Mouse (Mus musculus) hindbrain, embryonic 16.5 days (tissue): ENCODE results near the gene Ptch2. TPM values are rescaled to one million over a fixed set of nuclear protein-coding genes. Genes with fewer than 3 reads are reported as not detected.

Experiments used
- ATAC-seq: fragments of 200-750 bp; cut with Nextera tagmentation; 2 replicates; pipeline ENCODE4 v1.8.0; 2017; ENCODE audit warnings: moderate TSS enrichment, moderate library complexity
- H3K27ac ChIP-seq: fragments of 300-500 bp; sonication (generic); 2 replicates; pipeline ENCODE4 v1.5.1; 2014; ENCODE audit warnings: low read depth, mild to moderate bottlenecking, control low read depth, low read length, moderate library complexity
- H3K27me3 ChIP-seq: fragments of 300-500 bp; sonication (generic); replicated peaks from 2 replicates; pipeline ENCODE4 v1.6.1; 2014; ENCODE audit warnings: low read length; ENCODE audit not compliant: control insufficient read depth, insufficient read depth
- H3K36me3 ChIP-seq: fragments of 300-500 bp; sonication (generic); 2 replicates; pipeline ENCODE4 v1.6.1; 2014; ENCODE audit warnings: mild to moderate bottlenecking, low read length, moderate library complexity, mixed read lengths; ENCODE audit not compliant: control insufficient read depth, insufficient read depth
- H3K4me1 ChIP-seq: fragments of 300-500 bp; sonication (generic); 2 replicates; pipeline ENCODE4 v1.6.1; 2014; ENCODE audit warnings: low read depth, low read length; ENCODE audit not compliant: control insufficient read depth, insufficient read depth
- H3K4me2 ChIP-seq: fragments of 300-500 bp; sonication (generic); 2 replicates; pipeline ENCODE4 v1.6.1; 2014; ENCODE audit warnings: mild to moderate bottlenecking, low read length, control low read depth, moderate library complexity
- H3K4me3 ChIP-seq: fragments of 300-500 bp; sonication (generic); 2 replicates; pipeline ENCODE4 v1.5.1; 2014; ENCODE audit warnings: mild to moderate bottlenecking, low read length, control low read depth, moderate library complexity
- H3K9ac ChIP-seq: fragments of 300-500 bp; sonication (generic); 2 replicates; pipeline ENCODE4 v1.6.1; 2014; ENCODE audit warnings: low read depth, mild to moderate bottlenecking, control low read depth, low read length, moderate library complexity
- H3K9me3 ChIP-seq: fragments of 300-500 bp; sonication (generic); 2 replicates; pipeline ENCODE4 v1.6.1; 2014; ENCODE audit warnings: mild to moderate bottlenecking, low read length, moderate library complexity; ENCODE audit not compliant: control insufficient read depth
- WGBS: fragments of 180-500 bp; shearing (Covaris S2); extraction: QIAGEN DNeasy Blood & Tissue Kit; methylation state at CpG from one replicate; pipeline ENCODE4 v1.1.7; 2014; 5-methylcytosine and 5-hydroxymethylcytosine counted together
- polyA plus RNA-seq: library from polyadenylated mRNA; unstranded; fragments of >200 nt; fragmentation: Nextera tagmentation; extraction: Ambion mirVana; gene quantifications from 2 replicates; pipeline ENCODE4 v1.2.1, GENCODE M21; 2015

The Ptch2 gene
- polyA plus RNA-seq, 1 experiment from 2014 or later, result 7.8 TPM

GRCm38 (mm10) chr4:117139217-117139612 is 43.3 kb downstream of the Ptch2 start:
- Histone ChIP-seq H3K4me2 (no peak overlapping the region), H3K4me1 (peaks cover 2% of the 10 kb centered on the region; the same call in 1 of the 2 replicates), H3K9ac (no peak overlapping the region), H3K36me3 (no peaks in the 10 kb centered on the region), H3K4me3 (no peak overlapping the region), H3K27ac (no peak overlapping the region), H3K9me3 (no peaks in the 10 kb centered on the region), H3K27me3 (no peaks in the 10 kb centered on the region)
- no peak for ATAC-seq
- WGBS, result 2% methylated on average over 2 of the region's 2 CpGs

GRCm38 (mm10) chr4:117140613-117141012 is 44.7 kb downstream of the Ptch2 start:
- Histone ChIP-seq H3K27ac (no peak overlapping the region), H3K27me3 (no peaks in the 10 kb centered on the region), H3K4me1 (no peaks in the 10 kb centered on the region), H3K9me3 (no peaks in the 10 kb centered on the region), H3K9ac (no peak overlapping the region), H3K4me2 (no peak overlapping the region), H3K4me3 (no peak overlapping the region), H3K36me3 (no peaks in the 10 kb centered on the region)
- WGBS, result 39% methylated on average over 4 of the region's 4 CpGs
- no peak for ATAC-seq

GRCm38 (mm10) chr4:117143023-117143422 is 47.1 kb downstream of the Ptch2 start:
- H3K36me3 ChIP-seq, result no peaks in the 10 kb centered on the region
- H3K4me1 ChIP-seq, result no peaks in the 10 kb centered on the region
- 63% methylated on average over 7 of the region's 7 CpGs for WGBS
- no peak overlapping the region for H3K27ac ChIP-seq
- H3K27me3 ChIP-seq, result no peaks in the 10 kb centered on the region
- H3K4me3 ChIP-seq, result no peak overlapping the region
- H3K9ac ChIP-seq, result no peak overlapping the region
- ATAC-seq, result no peak
- H3K4me2 ChIP-seq, result no peak overlapping the region
- no peaks in the 10 kb centered on the region for H3K9me3 ChIP-seq

- Histone ChIP-seq H3K36me3 (peaks cover 5% of the 10 kb centered on the region), H3K27ac (no peak overlapping the region), H3K4me1 (no peaks in the 10 kb centered on the region), H3K9ac (no peak overlapping the region), H3K4me2 (no peak overlapping the region), H3K4me3 (no peak overlapping the region), H3K27me3 (no peaks in the 10 kb centered on the region), H3K9me3 (no peaks in the 10 kb centered on the region)
- no peak for ATAC-seq
- WGBS, result 96% methylated on average over 13 of the region's 13 CpGs
Observed at GRCm38 (mm10) chr4:117145248-117145647, 49.4 kb downstream of the Ptch2 start.

GRCm38 (mm10) chr4:117146176-117146575 is 50.3 kb downstream of the Ptch2 start:
- H3K27me3 ChIP-seq, result no peaks in the 10 kb centered on the region
- no peaks in the 10 kb centered on the region for H3K9me3 ChIP-seq
- H3K4me2 ChIP-seq, result no peak overlapping the region
- ATAC-seq, result no peak
- 30% methylated on average over 15 of the region's 15 CpGs for WGBS
- no peak overlapping the region for H3K9ac ChIP-seq
- H3K4me3 ChIP-seq, result no peak overlapping the region
- H3K27ac ChIP-seq, result no peak overlapping the region
- peaks cover 14% of the 10 kb centered on the region for H3K36me3 ChIP-seq
- no peaks in the 10 kb centered on the region for H3K4me1 ChIP-seq

GRCm38 (mm10) chr4:117148047-117148713 is 52.3 kb downstream of the Ptch2 start:
- peaks cover 26% of the 10 kb centered on the region for H3K36me3 ChIP-seq
- H3K4me1 ChIP-seq, result no peaks in the 10 kb centered on the region
- 88% methylated on average over 18 of the region's 18 CpGs for whole genome bisulfite sequencing
- no peak overlapping the region for H3K9ac ChIP-seq
- no peaks in the 10 kb centered on the region for H3K9me3 ChIP-seq
- no peak overlapping the region for H3K27ac ChIP-seq
- no peak overlapping the region for H3K4me2 ChIP-seq
- no peaks in the 10 kb centered on the region for H3K27me3 ChIP-seq
- H3K4me3 ChIP-seq, result no peak overlapping the region
- ATAC-seq, result no peak

GRCm38 (mm10) chr4:117148815-117149214 is 52.9 kb downstream of the Ptch2 start:
- no peak overlapping the region for H3K9ac ChIP-seq
- no peaks in the 10 kb centered on the region for H3K4me1 ChIP-seq
- H3K36me3 ChIP-seq, result peaks cover 33% of the 10 kb centered on the region
- H3K4me3 ChIP-seq, result no peak overlapping the region
- H3K27me3 ChIP-seq, result no peaks in the 10 kb centered on the region
- no peak overlapping the region for H3K27ac ChIP-seq
- H3K4me2 ChIP-seq, result no peak overlapping the region
- ATAC-seq, result no peak
- H3K9me3 ChIP-seq, result no peaks in the 10 kb centered on the region
- WGBS, result 72% methylated on average over 24 of the region's 24 CpGs

GRCm38 (mm10) chr4:117149291-117150211 is 53.7 kb downstream of the Ptch2 start:
- Histone ChIP-seq H3K4me1 (peaks cover 4% of the 10 kb centered on the region; the same call in 1 of the 2 replicates), H3K36me3 (peaks cover 37% of the 10 kb centered on the region), H3K9me3 (no peaks in the 10 kb centered on the region), H3K27me3 (no peaks in the 10 kb centered on the region), H3K27ac (no peak overlapping the region), H3K4me3 (no peak overlapping the region), H3K9ac (no peak overlapping the region), H3K4me2 (no peak overlapping the region)
- no peak for ATAC-seq
- WGBS, result 81% methylated on average over 6 of the region's 6 CpGs

GRCm38 (mm10) chr4:117150212-117150733 is 54.4 kb downstream of the Ptch2 start:
- Histone ChIP-seq H3K27ac (no peak overlapping the region), H3K9ac (no peak overlapping the region), H3K36me3 (peaks cover 37% of the 10 kb centered on the region), H3K9me3 (no peaks in the 10 kb centered on the region), H3K27me3 (no peaks in the 10 kb centered on the region), H3K4me2 (no peak overlapping the region), H3K4me3 (no peak overlapping the region), H3K4me1 (peaks cover 10% of the 10 kb centered on the region; the same call in 1 of the 2 replicates)
- ATAC-seq, result no peak
- 88% methylated on average over 6 of the region's 6 CpGs for WGBS
